ENCODE assay signal across 9 mouse cellular contexts in the genomic region with DNA sequence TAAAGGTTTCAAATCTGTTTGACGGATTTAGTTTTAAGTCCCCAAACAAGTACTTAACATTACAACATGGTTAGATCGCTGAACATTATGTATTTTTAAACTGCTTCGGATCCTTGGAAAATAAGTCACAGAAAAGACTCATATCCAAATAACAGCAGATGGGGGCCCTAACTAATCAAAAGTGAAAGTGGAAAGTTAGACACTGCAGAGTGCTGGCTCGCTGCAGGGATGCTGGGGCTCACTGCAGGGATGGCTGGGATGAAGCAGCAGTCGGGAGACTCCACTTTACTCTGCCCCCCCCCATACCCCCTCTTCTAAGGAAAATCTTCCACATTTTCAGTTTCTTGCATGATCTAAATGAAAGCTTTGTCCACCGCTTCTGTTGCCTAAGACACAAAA.
A peak's percentile ranks its signal among the peaks of the same experiment; 100 is the strongest.
DNase-seq lines count a peak whose midpoint lies in the region; ATAC-seq lines count a peak whose summit lies in the region.
"Had no signal": no experiment of that assay in that cellular context is flagged by ENCODE, and none has a peak within 500 bp of the region (broad histone marks: within the 10 kb centered on the region; RNA-seq: fewer than 3 reads in every experiment).

No protein-coding gene starts in this region.

- DNase-seq in forebrain, embryonic 11.5 days (ENCODE audit: low spot score), result no peak
- DNase-seq in 3134 (ENCODE audit: extremely low read depth, insufficient read length, low spot score), result peak; percentile 16
- DNase-seq in embryonic facial prominence, embryonic 14.5 days (ENCODE audit: low spot score), result peak; percentile 44
- peak; percentile 24 to 32 for DNase-seq in kidney, postnatal 4 days
- no peak for DNase-seq in spleen, adult 18-20 months
- no peak for DNase-seq in cerebellum, adult 8-10 months
- DNase-seq in ovary, postnatal 14 days (ENCODE audit: low spot score), result no peak

- WGBS in forebrain, embryonic 13.5 days, result 73% methylated on average over 6 of the region's 6 CpGs
- 85% methylated on average over 6 of the region's 6 CpGs for WGBS in forebrain, embryonic 11.5 days
- 56% methylated on average over 6 of the region's 6 CpGs for WGBS in embryonic facial prominence, embryonic 14.5 days

- no peak overlapping the region for H3K9ac ChIP-seq in forebrain, embryonic 13.5 days
- H3K9ac ChIP-seq in forebrain, embryonic 11.5 days (ENCODE audit: low read length), result no peak overlapping the region
- no peak overlapping the region; the same call in 1 of the 2 replicates for H3K9ac ChIP-seq in embryonic facial prominence, embryonic 14.5 days (ENCODE audit: low read depth, low read length)
- H3K9ac ChIP-seq: hindbrain, embryonic 15.5 days had no signal

- H3K4me2 ChIP-seq in forebrain, embryonic 13.5 days, result peak overlapping the region; percentile 12; the same call in 1 of the 2 replicates
- H3K4me2 ChIP-seq in forebrain, embryonic 11.5 days (ENCODE audit: low read depth, low read length, severe bottlenecking), result no peak overlapping the region
- H3K4me2 ChIP-seq in embryonic facial prominence, embryonic 14.5 days (ENCODE audit: low read depth, low read length), result peak overlapping the region; percentile 39
- H3K4me2 ChIP-seq: hindbrain, embryonic 15.5 days had no signal

- no peaks in the 10 kb centered on the region; the same call in 1 of the 2 replicates for H3K27me3 ChIP-seq in forebrain, embryonic 13.5 days
- H3K27me3 ChIP-seq in forebrain, embryonic 11.5 days (ENCODE audit: control insufficient read depth, insufficient read depth, low read length), result no peaks in the 10 kb centered on the region
- no peaks in the 10 kb centered on the region for H3K27me3 ChIP-seq in embryonic facial prominence, embryonic 14.5 days (replicated peaks; ENCODE audit: control insufficient read depth, insufficient read depth, low read length)
- H3K27me3 ChIP-seq: hindbrain, embryonic 15.5 days had no signal

- peak overlapping the region; percentile 57; the same call in 1 of the 2 replicates for H3K27ac ChIP-seq in forebrain, embryonic 13.5 days
- H3K27ac ChIP-seq in forebrain, embryonic 11.5 days (ENCODE audit: low read depth, low read length), result no peak overlapping the region
- peak overlapping the region; percentile 65 for H3K27ac ChIP-seq in embryonic facial prominence, embryonic 14.5 days (replicated peaks; ENCODE audit: low read depth, low read length)
- H3K27ac ChIP-seq: hindbrain, embryonic 15.5 days had no signal

- ATAC-seq in forebrain, embryonic 13.5 days, result no peak
- no peak for ATAC-seq in forebrain, embryonic 11.5 days (replicated peaks; ENCODE audit: low FRiP score)
- no peak for ATAC-seq in embryonic facial prominence, embryonic 14.5 days (ENCODE audit: low read depth)

- H3K9me3 ChIP-seq in forebrain, embryonic 13.5 days (replicated peaks), result peaks cover 2% of the 10 kb centered on the region; the same call in 1 of the 2 replicates
- no peaks in the 10 kb centered on the region for H3K9me3 ChIP-seq in forebrain, embryonic 11.5 days (ENCODE audit: control insufficient read depth, low read length)
- H3K9me3 ChIP-seq in embryonic facial prominence, embryonic 14.5 days (ENCODE audit: control insufficient read depth, low read length), result 0 out of 2 replicates have a peak, but pooled peaks cover 7% of the 10 kb centered on the region
- H3K9me3 ChIP-seq: hindbrain, embryonic 15.5 days had no signal

- H3K36me3 ChIP-seq in forebrain, embryonic 13.5 days (ENCODE audit: poor library complexity, severe bottlenecking), result 0 out of 2 replicates have a peak, but pooled peaks cover 3% of the 10 kb centered on the region
- H3K36me3 ChIP-seq in forebrain, embryonic 11.5 days (ENCODE audit: control insufficient read depth, insufficient read depth, low read length), result no peaks in the 10 kb centered on the region
- no peaks in the 10 kb centered on the region for H3K36me3 ChIP-seq in embryonic facial prominence, embryonic 14.5 days (ENCODE audit: control insufficient read depth, insufficient read depth, low read length)
- H3K36me3 ChIP-seq: hindbrain, embryonic 15.5 days had no signal

- peaks cover 34% of the 10 kb centered on the region for H3K4me1 ChIP-seq in forebrain, embryonic 13.5 days
- no peaks in the 10 kb centered on the region; the same call in 1 of the 2 replicates for H3K4me1 ChIP-seq in forebrain, embryonic 11.5 days (replicated peaks; ENCODE audit: control insufficient read depth, insufficient read depth, low read length)
- H3K4me1 ChIP-seq in embryonic facial prominence, embryonic 14.5 days (ENCODE audit: control insufficient read depth, insufficient read depth, low read length), result no peaks in the 10 kb centered on the region; the same call in 1 of the 2 replicates

- no peak overlapping the region for H3K4me3 ChIP-seq in forebrain, embryonic 13.5 days
- no peak overlapping the region for H3K4me3 ChIP-seq in forebrain, embryonic 11.5 days (ENCODE audit: low read depth, low read length)
- H3K4me3 ChIP-seq in embryonic facial prominence, embryonic 14.5 days (ENCODE audit: low read depth, low read length), result peak overlapping the region; percentile 14; the same call in 1 of the 2 replicates
- H3K4me3 ChIP-seq: hindbrain, embryonic 15.5 days had no signal

Comparison
In these comparisons a context has a peak if more than half of its experiments do, and no peak if none do; other contexts are left out.
1. DNase-seq: peak in 3134 (single experiment), embryonic facial prominence, embryonic 14.5 days (single experiment) and kidney, postnatal 4 days (2 of 2); none in forebrain, embryonic 11.5 days (single experiment), spleen, adult 18-20 months (0 of 2), cerebellum, adult 8-10 months (single experiment) and ovary, postnatal 14 days (single experiment).